Mouse (Mus musculus) frontal cortex, postnatal 25 days (tissue): Measurements from ENCODE around the gene Efna5.
A peak's percentile ranks its signal among the peaks of the same experiment; 100 is the strongest.

Experiments used
- DNase-seq, 2 experiments: peaks; one replicate each; pipeline ENCODE4 v3.0.0; 2022; ENCODE audit warnings: low spot score in 2 of 2

The Efna5 gene

DNA sequence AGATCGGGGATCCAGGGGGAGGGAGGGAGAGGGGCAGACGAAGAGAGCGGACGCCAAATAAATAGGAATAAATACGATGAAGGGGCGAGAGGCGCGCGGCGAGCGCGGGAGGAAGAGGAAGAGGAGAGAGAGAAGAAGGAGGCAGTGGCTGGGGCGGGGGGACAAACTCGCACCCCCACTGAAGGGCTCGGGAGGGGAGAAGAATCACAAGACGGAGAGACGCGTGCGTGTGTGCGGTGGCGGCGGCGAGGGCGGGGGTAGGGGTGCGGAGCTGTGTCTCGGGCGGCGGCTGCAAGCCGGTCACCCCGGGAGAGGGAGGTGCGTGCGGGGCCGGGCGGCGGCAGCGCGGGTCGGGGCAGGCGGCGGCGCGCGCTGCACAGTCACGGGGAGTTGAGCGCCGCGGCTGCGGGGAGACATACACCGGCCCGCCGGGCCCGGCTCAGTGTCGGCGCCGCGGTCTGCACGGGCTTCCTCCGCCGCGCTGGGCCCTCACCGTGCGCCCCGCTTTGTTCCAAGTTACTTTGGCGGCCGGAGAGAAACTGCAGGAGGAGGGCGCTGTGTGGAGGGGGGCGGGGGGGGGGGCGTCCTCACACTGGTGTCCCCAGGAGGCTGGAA is at the start of gene Efna5:
Efna5 (minus strand) TSS at position 142 of the 615 bp plus-strand sequence.
- peak; percentile 15 to 30 for DNase-seq

DNA sequence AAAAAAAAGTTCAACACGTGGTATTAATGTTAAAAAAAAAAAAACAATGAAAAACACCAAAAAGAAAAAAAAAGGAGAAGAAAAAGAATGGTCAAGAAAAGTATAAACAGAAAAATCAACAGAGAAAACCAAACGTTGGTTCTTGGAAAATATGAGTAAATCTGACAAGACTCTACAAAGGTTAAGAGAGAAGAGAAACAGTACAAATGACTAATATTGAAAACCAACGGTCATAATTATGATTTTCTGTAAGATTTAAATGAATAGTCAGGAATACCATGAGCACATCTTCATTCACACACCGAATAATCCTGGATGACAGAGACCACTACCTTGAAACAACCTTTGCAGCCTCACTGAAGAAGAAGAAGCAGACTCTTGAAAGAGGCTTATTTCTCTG is 34.2 kb upstream of the Efna5 start:
- no peak for DNase-seq

DNA sequence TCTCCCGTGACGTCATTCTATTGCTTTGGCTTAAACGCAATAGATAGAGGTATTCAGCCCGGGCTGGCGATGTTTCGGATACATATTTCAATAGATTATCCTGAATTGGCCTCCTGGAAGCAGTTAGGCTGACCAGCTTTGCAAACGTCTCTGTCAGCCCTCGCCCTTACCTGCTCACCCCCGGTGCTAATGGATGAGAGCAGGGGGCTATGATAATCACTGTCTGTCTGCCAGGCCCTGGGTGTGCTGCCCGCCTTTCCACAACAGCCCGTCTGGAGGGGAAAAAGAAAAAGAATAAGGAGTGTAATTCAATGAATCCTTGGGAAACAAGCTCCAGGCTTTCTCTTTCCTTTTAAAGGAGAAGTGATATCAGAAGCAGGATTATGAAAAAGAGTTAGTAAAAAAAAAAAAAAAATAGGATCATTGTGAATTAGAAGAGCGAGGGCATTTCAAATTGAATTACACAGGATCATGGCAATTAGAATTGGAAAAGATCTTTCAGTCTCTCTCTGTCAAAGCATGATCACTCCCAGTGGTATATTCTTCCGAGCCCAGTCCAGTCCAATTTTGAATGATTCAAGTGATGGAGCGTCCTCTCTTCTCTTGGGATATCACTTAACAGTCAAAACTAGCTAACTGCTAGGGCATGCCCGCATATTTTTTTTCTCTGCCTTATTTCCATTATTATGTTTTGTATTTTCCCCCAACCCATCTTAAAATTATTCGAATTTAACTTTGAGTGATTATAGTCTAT is 24.8 kb upstream of the Efna5 start:
- DNase-seq: no peak

- DNase-seq: no peak
Measured at GRCm38 (mm10) chr17:62899066-62899465, 17.9 kb upstream of the Efna5 start.

DNA sequence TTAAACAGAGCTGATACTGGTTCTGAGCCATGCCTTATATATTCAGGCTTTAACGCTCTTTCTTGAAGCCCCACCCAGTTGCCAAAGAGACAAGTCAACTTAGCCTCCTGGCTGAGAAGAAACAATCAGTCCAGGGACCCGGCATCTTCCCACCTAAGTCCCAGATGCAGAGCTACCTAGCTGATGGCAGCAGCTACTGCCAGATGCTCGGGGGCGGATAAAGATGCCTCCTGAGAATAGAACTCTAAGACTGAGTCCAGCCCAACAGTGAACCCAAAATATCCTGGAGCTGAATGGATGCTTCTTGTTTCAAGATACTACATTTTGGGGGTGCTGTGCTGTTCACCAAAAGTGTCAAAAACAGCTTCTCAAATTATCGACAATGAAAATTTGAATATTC is 8.9 kb upstream of the Efna5 start:
- no peak for DNase-seq

GRCm38 (mm10) chr17:62884129-62884506 is 3.0 kb upstream of the Efna5 start:
- peak; percentile 67 to 75 for DNase-seq

DNA sequence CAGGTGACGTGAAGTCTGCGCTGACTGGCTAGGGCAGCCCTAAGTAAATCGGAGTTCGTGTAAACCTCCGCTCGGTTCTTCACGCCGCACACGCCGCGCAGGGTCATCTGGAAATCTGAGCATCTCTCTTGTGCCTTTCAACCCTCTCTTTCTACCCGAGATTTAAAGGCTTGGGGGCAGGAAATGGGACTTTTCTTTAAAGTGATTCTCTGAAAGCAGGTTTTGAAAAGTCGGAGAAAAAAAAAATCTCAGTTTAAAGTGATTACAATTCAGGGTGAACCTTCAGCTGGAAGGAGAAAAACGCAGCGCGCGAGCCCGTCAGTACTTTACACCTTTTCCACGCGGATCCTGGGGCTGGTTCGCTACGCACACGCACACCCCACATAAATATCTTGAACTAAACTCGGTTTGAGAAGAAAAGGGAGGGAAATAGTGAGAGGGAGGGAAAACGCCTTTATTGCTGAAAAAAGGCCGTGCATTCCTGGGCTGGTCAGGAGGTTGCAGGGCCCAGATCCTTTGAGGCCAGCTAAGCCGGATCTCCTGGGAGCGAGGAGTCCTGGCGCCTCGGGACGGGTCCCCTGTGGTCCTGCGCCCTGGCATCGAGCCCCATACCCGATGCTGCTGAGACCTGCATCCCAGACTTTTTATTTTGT is 2.5 kb upstream of the Efna5 start:
- DNase-seq: peak; percentile 25 to 32

DNA sequence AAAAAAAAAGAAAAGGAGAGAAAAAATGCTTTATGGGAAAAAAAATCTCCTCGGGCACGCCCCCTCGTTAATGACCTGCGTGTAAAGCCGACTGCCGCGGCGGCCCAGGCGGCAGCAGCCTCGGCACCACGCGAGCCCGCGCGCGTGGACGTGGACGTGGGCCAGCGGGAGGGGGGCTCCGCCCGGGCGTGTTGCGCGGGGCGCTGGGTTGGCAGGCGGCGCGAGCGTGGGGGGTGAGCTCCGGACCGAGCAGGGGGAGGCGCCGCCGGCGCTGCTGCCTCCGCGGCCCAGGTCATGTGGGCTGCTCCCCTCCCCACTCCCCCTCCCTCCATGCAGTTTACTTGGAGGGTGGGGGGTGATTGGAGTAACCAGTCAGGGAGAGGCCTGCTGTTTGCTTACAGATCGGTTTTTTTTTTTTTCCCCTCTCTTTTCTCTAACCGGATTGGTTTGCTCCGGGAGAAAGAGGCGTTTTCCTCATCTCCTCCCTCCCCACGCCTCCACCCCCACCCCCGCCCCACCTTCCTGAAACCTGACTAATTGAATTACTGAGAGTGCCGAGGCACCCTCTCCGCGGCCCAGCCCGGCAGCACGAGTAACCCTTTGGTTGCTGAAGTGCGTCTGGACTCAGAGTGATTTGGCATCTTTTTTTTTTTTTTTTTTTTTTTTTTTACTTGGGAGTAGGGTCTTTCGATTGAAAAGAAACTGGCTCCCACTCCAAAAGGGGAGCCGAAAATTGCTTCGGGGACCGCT is 1.8 kb upstream of the Efna5 start:
- peak; percentile 53 to 55 for DNase-seq

DNA sequence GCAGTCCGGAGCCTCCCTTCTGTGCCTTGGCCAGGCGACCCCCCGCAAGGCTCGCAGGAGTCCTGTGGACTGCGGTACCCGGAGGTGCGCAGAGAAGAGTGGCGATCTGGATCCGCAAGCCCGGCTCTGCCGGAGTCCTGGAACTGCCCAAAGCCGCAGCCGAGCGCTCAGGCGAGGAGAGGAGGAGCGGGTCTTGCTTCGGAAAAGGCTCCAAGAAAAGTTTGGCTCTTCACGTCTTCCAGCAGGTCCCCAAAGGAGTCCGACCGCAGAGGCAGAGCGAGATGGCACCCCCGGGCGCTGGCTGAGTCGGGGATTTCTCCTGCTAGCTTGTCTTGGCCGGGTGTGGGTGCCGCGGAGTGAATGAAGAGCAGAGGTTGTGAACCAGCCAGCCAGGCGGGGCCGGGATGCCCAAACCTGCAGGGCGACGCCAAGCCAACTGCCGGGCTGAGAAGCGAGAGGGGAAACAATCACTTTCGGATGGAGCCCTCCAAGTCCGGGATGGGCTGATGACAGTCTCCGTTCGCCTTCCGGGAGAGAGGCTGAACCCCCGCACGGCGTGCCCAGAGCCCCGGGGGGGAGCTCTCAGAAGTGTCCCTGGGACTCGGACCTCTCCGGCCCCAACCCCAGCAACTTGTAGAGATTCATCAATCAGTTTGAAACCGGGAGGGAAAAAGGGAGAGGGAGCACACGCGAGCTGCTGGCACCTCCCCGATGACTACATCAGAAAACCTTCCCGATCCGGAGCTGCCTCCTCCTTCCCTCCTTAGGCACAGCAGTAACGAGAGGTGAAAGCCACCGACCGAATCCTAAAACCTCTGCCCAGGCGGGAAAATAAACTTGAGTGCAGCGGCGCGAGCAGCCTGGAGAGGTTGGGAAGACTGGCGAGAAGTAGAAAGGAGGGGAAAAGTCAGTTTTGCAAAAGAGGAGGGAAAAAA is 941 bp upstream of the Efna5 start:
- peak; percentile 25 to 29 for DNase-seq

DNA sequence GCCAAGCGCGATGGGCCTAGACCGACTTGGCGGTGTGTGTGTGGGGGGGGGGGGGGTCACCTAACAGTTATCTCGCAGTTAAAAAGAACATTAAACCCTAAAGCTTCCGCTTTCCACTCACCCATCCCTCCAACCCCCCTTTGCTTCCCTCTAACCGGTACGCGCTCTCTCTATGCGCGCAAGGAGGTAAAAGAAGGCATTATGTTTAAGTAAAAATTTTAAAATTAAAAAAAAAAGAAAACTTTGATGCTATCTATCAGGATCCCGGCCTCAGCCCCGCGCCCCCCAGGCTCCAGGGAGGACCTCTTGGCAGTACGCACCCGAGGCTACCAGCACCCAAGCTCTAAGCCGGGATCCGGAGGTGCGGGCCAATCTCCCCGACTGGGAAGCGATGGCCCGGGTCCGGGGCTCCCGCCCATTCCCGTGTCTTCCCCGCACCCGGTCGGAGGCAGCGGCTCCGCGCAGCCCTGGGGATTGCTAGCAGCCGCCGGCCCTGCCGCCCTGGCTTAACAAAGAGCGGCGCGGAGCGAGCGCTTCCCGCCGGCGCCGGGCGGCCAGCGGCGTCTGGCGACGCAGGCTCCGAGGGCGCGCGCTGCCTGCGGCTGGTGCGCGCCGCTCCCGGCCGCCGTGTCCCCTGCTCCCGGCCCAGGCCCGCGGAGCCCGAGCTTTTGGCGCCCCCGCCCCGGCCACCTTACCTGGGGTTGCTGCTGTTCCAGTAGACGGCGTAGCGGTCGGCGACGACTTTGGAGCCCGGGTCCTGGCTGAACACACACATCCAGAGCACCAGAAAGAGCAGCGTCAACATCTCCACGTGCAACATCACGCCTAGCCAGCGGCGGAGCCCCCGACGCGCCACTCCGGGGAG is 574 bp downstream of the Efna5 start:
- DNase-seq: peak; percentile 33 to 38

DNA sequence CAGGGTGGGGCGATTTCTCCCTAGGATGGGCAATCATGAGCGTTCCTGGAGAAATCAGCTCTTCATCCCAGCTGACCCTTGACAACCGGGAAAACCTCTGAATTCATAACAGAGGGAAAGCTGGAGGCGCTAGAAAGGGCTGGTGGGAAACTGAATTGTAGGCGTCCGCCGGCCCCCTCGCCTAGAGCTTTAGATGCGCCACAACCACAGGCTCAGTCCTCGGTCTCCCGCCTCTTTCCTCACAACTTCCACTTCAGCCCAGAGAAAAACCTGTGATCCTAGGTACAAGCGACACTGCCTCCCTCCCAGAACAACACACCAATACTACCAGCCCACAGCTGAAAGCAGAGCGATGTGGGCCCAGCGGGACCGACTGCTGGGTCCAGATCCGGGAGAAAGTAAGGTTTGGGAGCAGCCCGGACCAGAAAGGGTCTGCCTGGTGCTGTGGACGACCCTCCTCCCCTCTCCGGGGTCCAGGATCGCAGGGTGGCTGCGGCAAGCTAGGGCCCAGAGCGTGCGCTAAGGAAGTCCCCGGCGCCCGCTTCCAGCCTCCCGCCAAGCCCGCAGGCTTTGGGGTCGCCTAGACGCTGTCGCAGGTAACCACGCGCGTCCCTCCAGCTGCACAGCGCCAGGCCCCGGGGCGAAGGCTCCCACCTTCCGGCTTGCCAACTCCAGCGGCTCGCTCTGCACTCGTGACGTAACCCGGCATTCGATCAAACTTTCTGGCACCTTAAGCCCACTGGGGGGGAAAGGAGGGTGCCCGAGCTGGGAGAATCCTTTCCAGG is 1.4 kb downstream of the Efna5 start:
- DNase-seq: peak in 1 of 2 experiments; percentile 19

DNA sequence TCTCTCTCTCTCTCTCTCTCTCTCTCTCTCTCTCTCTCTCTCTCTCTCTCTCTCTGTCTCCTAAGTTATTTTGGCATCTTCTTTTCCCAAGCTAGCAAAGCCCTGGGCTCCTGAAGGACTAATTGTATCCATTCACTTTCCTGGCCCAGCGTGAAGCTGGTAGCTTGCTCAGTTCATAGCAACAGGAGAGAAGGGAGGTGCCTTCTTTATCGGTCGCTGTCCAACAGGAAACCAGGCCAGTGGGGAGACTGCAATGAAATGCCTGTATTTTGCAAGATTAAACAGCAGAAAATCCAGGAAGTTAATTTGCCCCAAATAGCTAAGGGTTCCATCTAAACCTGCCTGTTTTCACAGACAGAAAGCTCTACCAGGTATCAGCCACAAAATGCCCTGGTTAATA is 5.4 kb downstream of the Efna5 start:
- DNase-seq: no peak

DNA sequence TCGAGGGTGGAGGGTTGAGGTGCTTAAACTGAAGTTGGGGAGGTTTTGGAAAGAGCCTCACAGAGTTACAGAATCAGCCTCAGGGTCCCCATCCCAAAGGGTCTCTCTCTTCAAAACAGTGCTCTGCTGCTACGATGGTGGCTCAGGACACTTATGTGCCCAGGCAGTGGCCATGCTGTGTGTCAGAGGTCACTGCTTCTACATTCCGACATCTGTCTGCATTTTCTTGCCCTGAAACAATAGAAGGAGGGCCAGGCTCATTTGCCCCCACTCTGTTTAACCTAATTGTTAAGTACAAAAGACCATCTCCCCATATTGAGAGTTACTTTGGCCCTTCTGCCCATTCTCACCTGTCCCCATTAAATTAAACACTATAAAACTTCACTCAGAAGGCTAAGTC is 9.2 kb downstream of the Efna5 start:
- no peak for DNase-seq

- DNase-seq: no peak
Measured at GRCm38 (mm10) chr17:62871191-62871590, 9.9 kb downstream of the Efna5 start.

- DNase-seq: no peak
Measured at GRCm38 (mm10) chr17:62870446-62870845, 10.7 kb downstream of the Efna5 start.

GRCm38 (mm10) chr17:62864966-62865365 is 16.2 kb downstream of the Efna5 start:
- no peak for DNase-seq

- no peak for DNase-seq
Measured at GRCm38 (mm10) chr17:62863004-62863403, 18.1 kb downstream of the Efna5 start.

- no peak for DNase-seq
Measured at GRCm38 (mm10) chr17:62862298-62862999, 18.7 kb downstream of the Efna5 start.

DNA sequence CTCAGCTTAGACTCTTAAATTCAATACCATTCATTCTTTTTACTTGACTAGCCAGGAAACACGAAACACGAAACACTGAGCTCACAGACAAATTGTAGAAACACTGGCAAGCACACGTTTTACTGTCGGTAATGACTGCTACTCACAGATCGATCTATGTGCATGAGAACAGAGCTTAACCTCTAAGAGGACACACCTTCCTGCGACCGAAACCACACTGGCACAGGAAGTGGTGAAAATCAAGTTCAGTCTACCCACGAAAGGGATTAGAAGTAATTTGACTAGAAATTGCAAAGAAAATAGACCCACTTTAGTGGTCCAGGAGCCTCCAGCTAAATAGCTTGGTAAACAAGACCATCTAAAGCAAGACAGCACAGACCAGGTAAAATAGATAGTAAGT is 23.8 kb downstream of the Efna5 start:
- no peak for DNase-seq
